Mouse (Mus musculus): ENCODE measurements at regions not wholly inside any gene's neighbourhood (a gene's known extent, or its start where the extent isn't known, plus 50 kb on each side); places are given as distances from the start of the nearest gene placed in this dataset.

- no peak for DNase-seq
Measured at GRCm38 (mm10) chr3:104343096-104343495, 122.9 kb upstream of the Magi3 start.

GRCm38 (mm10) chr3:104342220-104342619, 122.0 kb upstream of the Magi3 start:
- DNase-seq = peak; percentile 62

GRCm38 (mm10) chr3:104340331-104340730, 120.2 kb upstream of the Magi3 start:
- no peak for DNase-seq

GRCm38 (mm10) chr3:104336867-104337266, 116.7 kb upstream of the Magi3 start:
- no peak for DNase-seq

GRCm38 (mm10) chr3:104336308-104336707, 116.1 kb upstream of the Magi3 start:
- DNase-seq = peak; percentile 69

- DNase-seq = no peak
Measured at GRCm38 (mm10) chr3:104334760-104335159, 114.6 kb upstream of the Magi3 start.

GRCm38 (mm10) chr3:104333345-104333744, 113.2 kb upstream of the Magi3 start:
- DNase-seq = no peak

- DNase-seq = no peak
Measured at GRCm38 (mm10) chr3:104330646-104331045, 110.5 kb upstream of the Magi3 start.

GRCm38 (mm10) chr3:104327829-104328228, 107.7 kb upstream of the Magi3 start:
- no peak for DNase-seq

- DNase-seq = no peak
Measured at GRCm38 (mm10) chr3:104327034-104327729, 107.0 kb upstream of the Magi3 start.

- no peak for DNase-seq
Measured at GRCm38 (mm10) chr3:104322591-104322990, 102.4 kb upstream of the Magi3 start.

- DNase-seq = no peak
Measured at GRCm38 (mm10) chr3:104320404-104320803, 100.2 kb upstream of the Magi3 start.

- no peak for DNase-seq
Measured at GRCm38 (mm10) chr3:104319377-104319776, 99.2 kb upstream of the Magi3 start.

GRCm38 (mm10) chr3:104318911-104319310, 98.7 kb upstream of the Magi3 start:
- DNase-seq = peak; percentile 49

GRCm38 (mm10) chr3:104317528-104317927, 97.4 kb upstream of the Magi3 start:
- DNase-seq = no peak

- DNase-seq = no peak
Measured at GRCm38 (mm10) chr3:104313063-104313462, 92.9 kb upstream of the Magi3 start.

GRCm38 (mm10) chr3:104306961-104307360, 86.8 kb upstream of the Magi3 start:
- no peak for DNase-seq

- no peak for DNase-seq
Measured at GRCm38 (mm10) chr3:104305904-104306563, 85.9 kb upstream of the Magi3 start.

- no peak for DNase-seq
Measured at GRCm38 (mm10) chr3:104303577-104303976, 83.4 kb upstream of the Magi3 start.

- DNase-seq = no peak
Measured at GRCm38 (mm10) chr3:104300201-104300600, 80.0 kb upstream of the Magi3 start.

- no peak for DNase-seq
Measured at GRCm38 (mm10) chr3:104298878-104299277, 78.7 kb upstream of the Magi3 start.

GRCm38 (mm10) chr3:104298409-104298808, 78.2 kb upstream of the Magi3 start:
- no peak for DNase-seq

GRCm38 (mm10) chr3:104297112-104297511, 76.9 kb upstream of the Magi3 start:
- DNase-seq = no peak

GRCm38 (mm10) chr3:104295856-104296255, 75.7 kb upstream of the Magi3 start:
- no peak for DNase-seq
